Mouse (Mus musculus) midbrain, embryonic 13.5 days (tissue): ENCODE results near the gene Cbfa2t2. TPM values are rescaled to one million over a fixed set of nuclear protein-coding genes. Genes with fewer than 3 reads are reported as not detected.
"Not testable (repeated sequence)": the region's sequence is repeated elsewhere in the genome, so short reads cannot be mapped to it uniquely, and the experiment has no call there.

Experiments
- ATAC-seq: fragments of 200-750 bp; cut with Nextera tagmentation; 2 replicates; pipeline ENCODE4 v1.8.0; 2017; ENCODE audit warnings: mild to moderate bottlenecking, moderate TSS enrichment, moderate library complexity
- H3K27ac ChIP-seq: fragments of 300-500 bp; sonication (generic); 2 replicates; pipeline ENCODE4 v1.5.1; 2015; ENCODE audit warnings: inconsistent platforms, mild to moderate bottlenecking, moderate library complexity
- H3K27me3 ChIP-seq: fragments of 300-500 bp; sonication (generic); 2 replicates; pipeline ENCODE4 v1.6.1; 2015; ENCODE audit warnings: mild to moderate bottlenecking, inconsistent platforms
- H3K36me3 ChIP-seq: fragments of 300-500 bp; sonication (generic); 2 replicates; pipeline ENCODE4 v1.6.1; 2015; ENCODE audit warnings: mild to moderate bottlenecking, inconsistent platforms
- H3K4me1 ChIP-seq: fragments of 300-500 bp; sonication (generic); replicated peaks from 2 replicates; pipeline ENCODE4 v1.6.1; 2015; ENCODE audit warnings: inconsistent platforms
- H3K4me2 ChIP-seq: fragments of 300-500 bp; sonication (generic); replicated peaks from 2 replicates; pipeline ENCODE4 v1.6.1; 2015; ENCODE audit warnings: moderate library complexity, mild to moderate bottlenecking, inconsistent platforms
- H3K4me3 ChIP-seq: fragments of 300-500 bp; sonication (generic); replicated peaks from 2 replicates; pipeline ENCODE4 v1.5.1; 2015; ENCODE audit warnings: mild to moderate bottlenecking, inconsistent platforms
- H3K9ac ChIP-seq: fragments of 300-500 bp; sonication (generic); replicated peaks from 2 replicates; pipeline ENCODE4 v1.6.1; 2015; ENCODE audit warnings: mild to moderate bottlenecking, inconsistent platforms
- H3K9me3 ChIP-seq: fragments of 300-500 bp; sonication (generic); 2 replicates; pipeline ENCODE4 v1.6.1; 2016; ENCODE audit warnings: mild to moderate bottlenecking, inconsistent platforms
- WGBS: fragments of 180-500 bp; shearing (Covaris S2); methylation state at CpG from one replicate; pipeline ENCODE4 v1.1.7; 2015; 5-methylcytosine and 5-hydroxymethylcytosine counted together
- polyA plus RNA-seq: library from polyadenylated mRNA; unstranded; fragments of >200 nt; fragmentation: Nextera tagmentation; extraction: Ambion mirVana; gene quantifications from 2 replicates; pipeline ENCODE4 v1.2.1, GENCODE M21; 2015

Cbfa2t2 gene
- polyA plus RNA-seq, 1 experiment from 2014 or later, result 83.1 TPM

DNA sequence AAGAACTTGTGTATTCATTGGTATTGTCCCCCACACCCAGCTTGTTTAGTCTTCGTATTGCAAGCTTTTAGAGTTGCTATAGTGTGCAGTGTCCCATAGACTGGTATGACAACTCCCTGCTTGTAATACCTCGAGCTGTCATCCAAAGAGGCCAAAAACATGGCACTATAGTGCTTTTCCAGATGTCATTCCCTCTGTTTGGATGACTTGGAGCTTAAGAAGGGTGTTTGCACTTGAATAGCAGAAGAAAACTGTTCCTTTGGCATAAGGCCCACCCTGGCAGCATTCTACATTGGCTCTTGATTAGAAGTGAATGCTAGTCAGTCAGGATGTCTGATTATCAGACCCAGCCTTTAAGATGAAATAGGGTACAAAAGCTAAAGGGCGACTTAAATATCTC is 40.7 kb downstream of the Cbfa2t2 start:
- 53% methylated on average over 3 of the region's 3 CpGs for WGBS
- ATAC-seq, result no peak

DNA sequence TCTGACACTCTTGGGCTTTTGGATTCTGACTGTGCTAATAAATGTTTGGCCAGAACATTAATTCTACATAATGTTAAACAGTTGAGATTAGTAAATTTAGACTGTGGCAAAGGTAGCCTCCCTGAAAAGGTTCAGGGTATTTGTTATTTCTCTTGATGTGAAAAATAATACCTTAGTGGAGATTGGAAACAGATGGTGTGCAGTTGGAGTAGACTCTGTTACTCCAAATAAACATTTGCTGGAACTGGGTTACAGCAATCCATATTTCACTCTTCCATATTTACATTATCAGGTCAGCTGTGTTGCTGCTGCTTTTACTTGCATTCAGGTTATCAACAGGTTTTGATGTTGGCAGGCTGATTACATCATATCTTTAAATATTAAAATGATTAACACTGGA is 55.5 kb downstream of the Cbfa2t2 start:
- Histone ChIP-seq H3K9me3 (no peaks in the 10 kb centered on the region), H3K4me2 (no peak overlapping the region), H3K27ac (no peak overlapping the region), H3K9ac (no peak overlapping the region), H3K36me3 (no peaks in the 10 kb centered on the region), H3K27me3 (no peaks in the 10 kb centered on the region), H3K4me3 (no peak overlapping the region), H3K4me1 (no peaks in the 10 kb centered on the region)
- ATAC-seq, result no peak

More for the DNA sequence above, 40.7 kb downstream of the Cbfa2t2 start:
- Histone ChIP-seq H3K27me3 (no peaks in the 10 kb centered on the region), H3K9ac (no peak overlapping the region), H3K4me2 (no peak overlapping the region), H3K36me3 (no peaks in the 10 kb centered on the region), H3K4me3 (no peak overlapping the region), H3K27ac (no peak overlapping the region), H3K9me3 (no peaks in the 10 kb centered on the region), H3K4me1 (peaks cover 8% of the 10 kb centered on the region)

DNA sequence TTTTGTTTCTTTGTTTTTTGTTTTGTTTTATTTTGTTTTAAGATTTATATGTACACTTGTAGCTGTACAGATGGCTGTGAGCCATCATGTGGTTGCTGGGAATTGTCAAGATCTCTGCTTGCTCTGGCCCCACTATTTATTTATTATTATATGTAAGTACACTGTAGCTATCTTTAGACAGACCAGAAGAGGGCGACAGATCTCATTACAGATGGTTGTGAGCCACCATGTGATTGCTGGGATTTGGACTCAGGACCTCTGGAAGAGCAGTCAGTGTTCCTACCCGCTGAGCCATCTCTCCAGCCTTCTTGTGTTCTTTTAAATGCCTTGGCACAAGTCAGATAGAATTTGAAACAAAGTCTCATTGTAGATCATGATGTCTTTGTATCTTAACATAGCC is 57.3 kb downstream of the Cbfa2t2 start:
- H3K27me3 ChIP-seq, H3K27ac ChIP-seq, ATAC-seq, H3K4me1 ChIP-seq, H3K4me3 ChIP-seq, H3K4me2 ChIP-seq, H3K9ac ChIP-seq, H3K9me3 ChIP-seq, H3K36me3 ChIP-seq: not testable (repeated sequence)
- 56% methylated on average over 2 of the region's 2 CpGs for WGBS

DNA sequence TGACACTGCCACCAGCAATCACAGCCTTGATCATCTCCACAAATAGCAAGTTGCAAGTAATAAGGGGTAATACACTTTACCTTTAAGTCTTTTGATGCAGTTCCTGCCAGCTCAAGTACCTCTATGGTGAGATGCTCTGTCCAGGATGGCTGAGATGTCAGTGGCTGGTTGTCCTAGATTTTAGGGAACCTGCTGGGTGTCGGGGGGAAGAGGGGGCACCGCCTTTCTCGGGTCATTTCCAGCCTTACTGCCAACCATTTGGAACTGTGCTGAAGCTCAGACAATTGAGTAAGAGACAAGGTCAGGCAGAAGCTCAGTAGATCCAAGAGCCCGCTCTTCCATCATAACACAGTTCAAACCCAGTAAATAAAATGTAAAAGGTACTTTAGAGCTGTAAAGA is 58.7 kb downstream of the Cbfa2t2 start:
- H3K36me3 ChIP-seq, result no peaks in the 10 kb centered on the region
- H3K4me2 ChIP-seq, result no peak overlapping the region
- no peak for ATAC-seq
- no peaks in the 10 kb centered on the region for H3K9me3 ChIP-seq
- H3K9ac ChIP-seq, result no peak overlapping the region
- H3K4me3 ChIP-seq, result no peak overlapping the region
- 94% methylated on average over 4 of the region's 4 CpGs for WGBS
- H3K27ac ChIP-seq, result no peak overlapping the region
- no peaks in the 10 kb centered on the region for H3K4me1 ChIP-seq
- no peaks in the 10 kb centered on the region for H3K27me3 ChIP-seq

DNA sequence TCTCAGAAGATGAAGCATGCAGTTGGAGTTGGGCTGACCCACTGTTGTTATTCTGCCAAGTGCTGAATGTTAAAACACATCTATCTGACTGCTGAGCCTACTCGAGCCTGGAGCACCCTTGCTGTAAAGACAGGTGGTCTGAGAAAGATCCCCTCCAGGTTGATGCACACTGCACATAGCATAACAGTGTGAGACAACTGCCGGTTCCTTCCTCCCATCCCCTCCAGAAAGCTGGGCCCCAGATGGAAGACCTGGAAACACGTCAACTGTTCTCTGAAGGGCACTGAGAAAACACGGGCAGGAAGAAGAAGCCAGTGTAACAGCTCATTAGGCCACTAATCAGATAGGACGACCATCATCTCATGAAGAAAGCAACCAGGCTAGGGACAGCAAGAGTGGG is 62.3 kb downstream of the Cbfa2t2 start:
- H3K36me3 ChIP-seq, result peaks cover 21% of the 10 kb centered on the region
- no peak overlapping the region for H3K9ac ChIP-seq
- H3K27ac ChIP-seq, result no peak overlapping the region
- no peaks in the 10 kb centered on the region for H3K27me3 ChIP-seq
- H3K4me1 ChIP-seq, result no peaks in the 10 kb centered on the region
- WGBS, result 74% methylated on average over 5 of the region's 5 CpGs
- H3K4me3 ChIP-seq, result no peak overlapping the region
- H3K4me2 ChIP-seq, result no peak overlapping the region
- no peak for ATAC-seq
- H3K9me3 ChIP-seq, result no peaks in the 10 kb centered on the region

DNA sequence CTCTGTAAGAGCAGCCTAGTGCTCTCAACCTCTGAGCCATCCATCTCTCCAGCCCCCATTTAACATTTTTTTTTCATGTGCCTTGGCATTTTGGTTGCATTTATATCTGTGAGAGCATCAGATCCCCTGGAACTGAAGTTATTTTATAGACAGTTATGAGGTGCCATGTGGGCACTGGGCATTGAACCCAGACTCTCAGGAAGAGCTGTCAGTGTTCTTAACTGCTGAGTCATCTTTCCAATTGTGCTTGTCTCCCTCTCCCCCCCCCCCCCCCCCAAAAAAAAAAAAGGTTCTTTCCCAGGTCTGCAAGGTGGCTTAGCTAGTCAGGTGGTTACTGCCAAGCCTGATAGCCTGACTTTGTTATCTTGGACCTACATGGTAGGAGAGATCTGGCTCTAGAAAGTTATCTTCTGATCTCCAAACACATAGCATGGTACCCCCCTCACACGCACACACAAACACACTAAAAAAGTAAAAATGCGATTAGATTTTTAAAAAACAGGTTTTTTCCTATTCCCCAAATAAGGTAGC is 63.5 kb downstream of the Cbfa2t2 start:
- Histone ChIP-seq H3K27me3 (no peaks in the 10 kb centered on the region), H3K36me3 (peaks cover 29% of the 10 kb centered on the region), H3K4me2 (no peak overlapping the region), H3K9me3 (no peaks in the 10 kb centered on the region), H3K4me1 (no peaks in the 10 kb centered on the region), H3K4me3 (no peak overlapping the region), H3K9ac (no peak overlapping the region), H3K27ac (no peak overlapping the region)
- WGBS, result 99% methylated on average over 2 of the region's 2 CpGs
- ATAC-seq, result no peak

DNA sequence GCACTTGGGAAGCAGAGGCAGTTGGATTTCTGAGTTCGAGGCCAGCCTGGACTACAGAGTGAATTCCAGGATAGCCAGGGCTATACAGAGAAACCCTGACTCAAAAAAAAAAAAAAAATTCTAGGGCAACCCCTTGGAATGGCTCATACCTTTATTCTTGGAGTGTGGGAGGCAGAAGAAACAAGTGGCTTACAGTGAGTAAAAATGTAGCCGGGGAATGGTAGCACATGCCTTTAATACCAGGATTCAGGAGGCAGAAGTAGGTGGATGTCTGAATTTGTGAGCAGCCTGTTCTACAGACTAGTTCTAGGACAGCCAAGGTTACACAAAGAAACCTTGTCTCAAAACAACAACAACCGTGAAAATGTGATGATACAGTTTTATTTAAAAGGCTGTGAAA is 64.5 kb downstream of the Cbfa2t2 start:
- no peak overlapping the region for H3K4me2 ChIP-seq
- 93% methylated on average over 3 of the region's 3 CpGs for WGBS
- peaks cover 30% of the 10 kb centered on the region for H3K36me3 ChIP-seq
- no peaks in the 10 kb centered on the region for H3K27me3 ChIP-seq
- no peaks in the 10 kb centered on the region for H3K9me3 ChIP-seq
- H3K4me3 ChIP-seq, result no peak overlapping the region
- no peak for ATAC-seq
- H3K9ac ChIP-seq, result no peak overlapping the region
- H3K27ac ChIP-seq, result no peak overlapping the region
- H3K4me1 ChIP-seq, result no peaks in the 10 kb centered on the region

DNA sequence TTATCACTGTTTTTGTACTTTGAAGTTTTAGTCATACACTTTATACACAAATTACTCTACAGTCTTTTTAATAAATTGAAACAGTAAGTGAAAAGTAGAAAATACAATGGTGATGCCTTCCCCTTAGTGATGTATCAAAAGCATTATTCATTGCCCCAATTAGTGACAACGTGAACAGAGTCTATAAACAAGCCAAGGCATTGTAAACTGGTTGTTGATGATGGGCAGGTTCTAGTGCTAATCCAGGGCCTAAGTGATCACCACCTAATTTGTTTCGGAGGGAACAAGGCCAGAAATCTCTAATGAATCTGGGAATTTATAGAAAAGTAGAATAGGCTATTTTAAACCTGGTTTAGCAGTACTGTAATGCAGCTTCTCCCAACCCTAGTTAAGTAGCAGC is 70.8 kb downstream of the Cbfa2t2 start:
- H3K27me3 ChIP-seq, result no peaks in the 10 kb centered on the region
- H3K36me3 ChIP-seq, result peaks cover 56% of the 10 kb centered on the region
- no peaks in the 10 kb centered on the region for H3K9me3 ChIP-seq
- no peak overlapping the region for H3K27ac ChIP-seq
- no peak overlapping the region for H3K4me2 ChIP-seq
- no peak for ATAC-seq
- no peak overlapping the region for H3K4me3 ChIP-seq
- H3K4me1 ChIP-seq, result no peaks in the 10 kb centered on the region
- H3K9ac ChIP-seq, result no peak overlapping the region
- WGBS, result 78% methylated on average over 2 of the region's 2 CpGs

DNA sequence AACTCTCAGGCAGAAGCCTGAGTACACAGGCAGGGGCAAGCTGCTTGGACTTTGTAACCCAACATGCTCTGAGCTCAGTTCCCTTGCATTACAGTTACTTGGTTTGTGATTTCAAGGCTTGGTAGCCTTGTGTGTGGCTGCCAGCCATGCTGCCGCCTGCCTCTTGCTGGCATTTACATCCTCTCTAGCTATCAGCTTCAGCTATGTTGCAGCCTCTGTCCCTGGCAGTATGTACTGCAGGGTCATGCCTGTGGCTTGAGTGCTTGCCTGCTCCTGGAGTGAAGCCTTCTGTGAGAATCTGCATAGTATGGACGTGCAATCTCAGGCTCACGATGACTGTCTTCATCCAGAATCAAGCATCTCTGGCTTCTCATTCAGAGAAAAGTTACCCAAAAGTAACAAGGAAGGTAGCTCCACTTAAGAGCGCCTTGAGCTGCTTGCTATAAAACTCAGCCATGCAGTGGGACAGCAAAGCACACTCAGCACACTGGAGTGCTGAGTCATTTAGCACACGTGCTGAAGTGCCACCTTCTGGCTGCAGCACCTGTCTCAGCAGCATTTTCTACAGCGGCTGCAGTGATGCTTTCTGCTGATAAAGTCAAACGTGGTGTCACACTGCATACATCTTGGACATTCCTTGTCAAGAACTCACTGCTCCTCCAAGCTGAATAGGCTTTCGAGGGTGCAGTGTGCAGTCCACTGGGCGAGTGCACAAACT is 71.4 kb downstream of the Cbfa2t2 start:
- WGBS, result 82% methylated on average over 9 of the region's 9 CpGs
- H3K4me3 ChIP-seq, result no peak overlapping the region
- H3K9ac ChIP-seq, result no peak overlapping the region
- ATAC-seq, result no peak
- no peak overlapping the region for H3K4me2 ChIP-seq
- H3K36me3 ChIP-seq, result peaks cover 59% of the 10 kb centered on the region
- H3K9me3 ChIP-seq, result no peaks in the 10 kb centered on the region
- no peak overlapping the region for H3K27ac ChIP-seq
- H3K27me3 ChIP-seq, result no peaks in the 10 kb centered on the region
- no peaks in the 10 kb centered on the region for H3K4me1 ChIP-seq

DNA sequence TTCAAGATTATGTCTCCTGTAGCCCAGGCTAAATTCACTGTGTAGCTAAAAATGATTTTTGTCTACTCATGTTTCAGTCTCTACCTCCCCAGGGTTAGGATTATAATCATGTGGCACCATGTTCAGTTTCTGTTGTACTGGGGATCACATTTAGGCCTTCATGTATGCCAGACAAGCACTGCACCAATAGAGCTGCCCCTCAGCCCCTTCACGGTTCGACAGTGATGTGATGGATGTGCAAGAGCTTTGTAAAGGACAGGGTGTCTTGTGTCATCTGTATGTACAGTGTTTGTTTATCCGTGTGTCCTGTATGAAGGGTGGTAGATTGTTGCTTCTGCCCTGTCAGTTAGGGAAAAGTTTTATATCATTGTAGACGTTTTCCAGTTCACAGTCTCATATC is 72.2 kb downstream of the Cbfa2t2 start:
- H3K27ac ChIP-seq, result no peak overlapping the region
- ATAC-seq, result no peak
- H3K4me1 ChIP-seq, result no peaks in the 10 kb centered on the region
- WGBS, result 91% methylated on average over 4 of the region's 4 CpGs
- H3K4me3 ChIP-seq, result no peak overlapping the region
- H3K9me3 ChIP-seq, result no peaks in the 10 kb centered on the region
- H3K4me2 ChIP-seq, result no peak overlapping the region
- H3K9ac ChIP-seq, result no peak overlapping the region
- no peaks in the 10 kb centered on the region for H3K27me3 ChIP-seq
- H3K36me3 ChIP-seq, result peaks cover 56% of the 10 kb centered on the region

DNA sequence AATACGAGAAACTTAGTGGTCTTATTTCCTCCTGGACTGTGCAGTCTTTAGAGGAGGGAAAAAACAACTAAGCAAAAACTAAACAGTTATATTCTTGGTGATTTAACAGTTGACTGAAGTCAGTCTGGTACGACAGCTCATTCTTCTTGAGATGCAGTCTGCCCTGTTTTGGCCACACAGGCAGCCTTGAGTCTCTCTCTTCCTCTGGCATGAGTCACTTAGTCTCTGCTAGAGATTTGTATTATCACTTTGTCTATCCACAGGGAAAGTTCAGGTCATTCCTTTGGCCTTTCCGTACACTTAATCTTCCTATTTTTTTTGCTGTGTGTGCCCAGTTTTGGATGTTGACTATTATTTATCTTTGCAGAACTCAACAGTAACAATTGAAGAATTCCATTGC is 73.9 kb downstream of the Cbfa2t2 start:
- H3K9me3 ChIP-seq, result no peaks in the 10 kb centered on the region
- H3K27me3 ChIP-seq, result no peaks in the 10 kb centered on the region
- WGBS, result 93% methylated on average over 3 of the region's 3 CpGs
- no peak overlapping the region for H3K4me2 ChIP-seq
- peaks cover 45% of the 10 kb centered on the region for H3K36me3 ChIP-seq
- H3K4me3 ChIP-seq, result no peak overlapping the region
- no peaks in the 10 kb centered on the region for H3K4me1 ChIP-seq
- H3K9ac ChIP-seq, result no peak overlapping the region
- no peak overlapping the region for H3K27ac ChIP-seq
- no peak for ATAC-seq

DNA sequence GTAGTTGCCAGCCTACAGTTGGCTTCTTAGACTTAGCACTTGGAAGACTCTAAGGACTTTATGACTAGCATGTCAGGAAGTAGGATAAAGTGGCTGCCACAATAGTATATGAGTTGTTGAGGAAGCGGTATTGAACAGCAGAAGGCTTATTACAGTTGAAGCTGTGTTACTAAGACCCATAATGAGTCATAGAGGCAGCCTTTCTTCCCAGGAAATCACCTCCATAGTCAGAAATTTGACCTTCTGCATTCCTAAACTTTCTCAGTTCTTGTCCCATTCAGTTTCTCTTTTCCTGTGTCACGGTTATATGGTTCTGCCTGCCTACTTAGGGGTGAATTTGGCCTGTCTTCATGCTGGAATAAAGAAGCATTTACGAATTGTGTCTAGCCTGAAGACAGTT is 80.7 kb downstream of the Cbfa2t2 start:
- WGBS, result 95% methylated on average over 3 of the region's 3 CpGs
- no peak overlapping the region for H3K4me3 ChIP-seq
- H3K36me3 ChIP-seq, result peaks cover 41% of the 10 kb centered on the region
- ATAC-seq, result no peak
- no peaks in the 10 kb centered on the region for H3K9me3 ChIP-seq
- H3K4me2 ChIP-seq, result no peak overlapping the region
- H3K27ac ChIP-seq, result no peak overlapping the region
- H3K27me3 ChIP-seq, result no peaks in the 10 kb centered on the region
- H3K9ac ChIP-seq, result no peak overlapping the region
- H3K4me1 ChIP-seq, result no peaks in the 10 kb centered on the region

DNA sequence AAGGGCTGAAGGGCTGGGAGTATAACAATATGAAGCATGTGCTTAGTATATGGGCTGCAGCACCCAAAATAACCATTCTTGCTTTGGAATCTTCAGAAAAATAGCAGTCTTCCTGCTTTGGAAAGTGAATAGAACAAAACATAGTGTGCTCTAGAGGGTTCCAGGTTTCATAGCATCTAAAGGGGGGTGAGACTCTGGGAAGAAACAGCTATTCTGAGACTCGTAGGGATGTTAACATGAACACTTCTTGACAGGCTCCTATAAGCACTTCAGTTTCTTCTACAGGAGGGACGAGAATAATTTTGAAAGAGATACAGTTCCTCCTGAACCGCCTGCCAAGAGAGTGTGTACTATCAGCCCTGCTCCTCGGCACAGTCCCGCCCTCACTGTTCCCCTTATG is 81.1 kb downstream of the Cbfa2t2 start:
- no peaks in the 10 kb centered on the region for H3K27me3 ChIP-seq
- no peak overlapping the region for H3K9ac ChIP-seq
- no peak overlapping the region for H3K4me3 ChIP-seq
- no peak for ATAC-seq
- H3K4me1 ChIP-seq, result no peaks in the 10 kb centered on the region
- WGBS, result 96% methylated on average over 5 of the region's 5 CpGs
- H3K27ac ChIP-seq, result no peak overlapping the region
- no peaks in the 10 kb centered on the region for H3K9me3 ChIP-seq
- no peak overlapping the region for H3K4me2 ChIP-seq
- peaks cover 39% of the 10 kb centered on the region for H3K36me3 ChIP-seq
